In genomic region chr1:171379935-171380599, GRCm38 (mm10) we compare ENCODE assay signal across 7 mouse cellular contexts. TPM values are rescaled to one million over a fixed set of nuclear protein-coding genes. Genes with fewer than 3 reads are reported as not detected.
DNase-seq lines count a peak whose midpoint lies in the region; ATAC-seq and TF ChIP-seq lines count a peak whose summit lies in the region.

No protein-coding gene starts in this region.

- intact Hi-C loops in left cerebral cortex, postnatal 4 days (cut with DNase I), result no loop called here

- peak; percentile 65 for ATAC-seq in granulocyte monocyte progenitor cell, adult 5-6 weeks (replicated peaks; ENCODE audit: poor library complexity, severe bottlenecking)
- ATAC-seq in intestine, postnatal 0 days, result peak; percentile 20; the same call in 1 of the 2 replicates

- peak overlapping the region; percentile 51 for H3K4me2 ChIP-seq in intestine, postnatal 0 days (replicated peaks; ENCODE audit: low read depth)

- H3K9ac ChIP-seq in intestine, postnatal 0 days (ENCODE audit: low read depth, low read length), result no peak overlapping the region

- no peaks in the 10 kb centered on the region for H3K9me3 ChIP-seq in intestine, postnatal 0 days (ENCODE audit: control insufficient read depth)
- no peaks in the 10 kb centered on the region for H3K9me3 ChIP-seq in midbrain, embryonic 10.5 days (replicated peaks)

- WGBS in intestine, postnatal 0 days, result 9% methylated on average over 31 of the region's 31 CpGs
- WGBS in midbrain, embryonic 10.5 days, result 7% methylated on average over 31 of the region's 31 CpGs

- H3K27ac ChIP-seq in intestine, postnatal 0 days (ENCODE audit: low read depth, low read length), result no peak overlapping the region
- H3K27ac ChIP-seq in midbrain, embryonic 10.5 days (replicated peaks), result peak overlapping the region; percentile 64

- TF ChIP-seq CTCF in intestine, postnatal 0 days (IDR thresholded peaks at IDR 0.05; ENCODE audit: low read depth), result peak; percentile 87

- H3K36me3 ChIP-seq in intestine, postnatal 0 days (ENCODE audit: control insufficient read depth, insufficient read depth), result no peaks in the 10 kb centered on the region
- H3K36me3 ChIP-seq in midbrain, embryonic 10.5 days, result no peaks in the 10 kb centered on the region

- H3K4me3 ChIP-seq in intestine, postnatal 0 days (ENCODE audit: low read depth, low read length), result no peak overlapping the region
- peak overlapping the region; percentile 48 for H3K4me3 ChIP-seq in midbrain, embryonic 10.5 days

- H3K4me1 ChIP-seq in intestine, postnatal 0 days (replicated peaks; ENCODE audit: control insufficient read depth, insufficient read depth, low read length), result peaks cover 9% of the 10 kb centered on the region; the same call in 1 of the 2 replicates
- H3K4me1 ChIP-seq in midbrain, embryonic 10.5 days, result peaks cover 25% of the 10 kb centered on the region

- DNase-seq in adrenal gland, postnatal 14 days, result peak; percentile 90
- DNase-seq in embryo, embryonic 11.5 days (ENCODE audit: low read depth, low spot score), result peak; percentile 58
- DNase-seq in left cerebral cortex, postnatal 4 days, result peak; percentile 82
- DNase-seq in midbrain, embryonic 10.5 days (ENCODE audit: low spot score), result peak; percentile 82
- DNase-seq in right cerebral cortex, postnatal 36 days (ENCODE audit: low spot score in 2 of 2), result peak; percentile 46 to 60

- peaks cover 5% of the 10 kb centered on the region; the same call in 1 of the 2 replicates for H3K27me3 ChIP-seq in intestine, postnatal 0 days (replicated peaks; ENCODE audit: control insufficient read depth, insufficient read depth, low read length)
- H3K27me3 ChIP-seq in midbrain, embryonic 10.5 days (ENCODE audit: low read depth, poor library complexity, severe bottlenecking), result peaks cover 48% of the 10 kb centered on the region

RNA-seq across cellular contexts. Expression of gene Arhgap30, which starts 8.7 kb away (rescaled TPM):
- 3.4 and 13.3 TPM in 2 replicates for total RNA-seq in adrenal gland, postnatal 14 days (2021)
- 47.2 and 53.5 TPM in 2 replicates for total RNA-seq in granulocyte monocyte progenitor cell, adult 5-6 weeks (2014; fragmentation: Nextera tagmentation)
- total RNA-seq in granulocyte monocyte progenitor cell, adult 5-6 weeks (2017), result 63.0 and 67.1 TPM in 2 replicates
- polyA plus RNA-seq in intestine, postnatal 0 days (2015; fragmentation: Nextera tagmentation; extraction: Ambion mirVana), result 1.3 TPM in 2 replicates
- total RNA-seq in left cerebral cortex, postnatal 4 days (2021), result 1 to 10 TPM in 1 of 2 experiments, under 1 TPM in 1; 0.98 to 1.6 TPM
- polyA plus RNA-seq in midbrain, embryonic 10.5 days (2016; fragmentation: Nextera tagmentation; extraction: Ambion mirVana), result 0.69 and 0.87 TPM in 2 replicates

RNA-seq across cellular contexts. Expression of gene Nectin4, which starts 10.2 kb away (rescaled TPM):
- total RNA-seq in adrenal gland, postnatal 14 days (2021), result 0.11 TPM in 2 replicates
- 1.5 and 2.4 TPM in 2 replicates for total RNA-seq in granulocyte monocyte progenitor cell, adult 5-6 weeks (2014; fragmentation: Nextera tagmentation)
- total RNA-seq in granulocyte monocyte progenitor cell, adult 5-6 weeks (2017), result 0.99 and 1.6 TPM in 2 replicates
- polyA plus RNA-seq in intestine, postnatal 0 days (2015; fragmentation: Nextera tagmentation; extraction: Ambion mirVana), result 0.38 and 0.48 TPM in 2 replicates
- 1 to 10 TPM in 1 of 2 experiments, under 1 TPM in 1; 0.88 to 1.2 TPM for total RNA-seq in left cerebral cortex, postnatal 4 days (2021)
- 0.60 and 1.2 TPM in 2 replicates for polyA plus RNA-seq in midbrain, embryonic 10.5 days (2016; fragmentation: Nextera tagmentation; extraction: Ambion mirVana)

RNA-seq across cellular contexts. Expression of gene Klhdc9, which starts 19.5 kb away (rescaled TPM):
- total RNA-seq in adrenal gland, postnatal 14 days (2021), result 3.1 and 5.1 TPM in 2 replicates
- not detected in 2 replicates for total RNA-seq in granulocyte monocyte progenitor cell, adult 5-6 weeks (2014; fragmentation: Nextera tagmentation)
- total RNA-seq in granulocyte monocyte progenitor cell, adult 5-6 weeks (2017), result 0.52 and 0.77 TPM in 2 replicates
- polyA plus RNA-seq in intestine, postnatal 0 days (2015; fragmentation: Nextera tagmentation; extraction: Ambion mirVana), result 0.48 and 0.82 TPM in 2 replicates
- total RNA-seq in left cerebral cortex, postnatal 4 days (2021), result 1 to 10 TPM; 4.4 to 4.8 TPM
- 1.8 and 2.3 TPM in 2 replicates for polyA plus RNA-seq in midbrain, embryonic 10.5 days (2016; fragmentation: Nextera tagmentation; extraction: Ambion mirVana)

RNA-seq across cellular contexts. Expression of gene Usf1, which starts 31.0 kb away (rescaled TPM):
- 49.6 and 69.1 TPM in 2 replicates for total RNA-seq in adrenal gland, postnatal 14 days (2021)
- total RNA-seq in granulocyte monocyte progenitor cell, adult 5-6 weeks (2014; fragmentation: Nextera tagmentation), result 51.3 and 64.2 TPM in 2 replicates
- total RNA-seq in granulocyte monocyte progenitor cell, adult 5-6 weeks (2017), result 71.0 and 71.5 TPM in 2 replicates
- polyA plus RNA-seq in intestine, postnatal 0 days (2015; fragmentation: Nextera tagmentation; extraction: Ambion mirVana), result 35.1 and 36.5 TPM in 2 replicates
- 100 to 1,000 TPM; 130 to 141 TPM for total RNA-seq in left cerebral cortex, postnatal 4 days (2021)
- 138 and 161 TPM in 2 replicates for polyA plus RNA-seq in midbrain, embryonic 10.5 days (2016; fragmentation: Nextera tagmentation; extraction: Ambion mirVana)

RNA-seq across cellular contexts. Expression of gene Pfdn2, which starts 34.6 kb away (rescaled TPM):
- total RNA-seq in adrenal gland, postnatal 14 days (2021), result 140 and 148 TPM in 2 replicates
- total RNA-seq in granulocyte monocyte progenitor cell, adult 5-6 weeks (2014; fragmentation: Nextera tagmentation), result 35.6 and 62.6 TPM in 2 replicates
- total RNA-seq in granulocyte monocyte progenitor cell, adult 5-6 weeks (2017), result 15.2 and 28.0 TPM in 2 replicates
- polyA plus RNA-seq in intestine, postnatal 0 days (2015; fragmentation: Nextera tagmentation; extraction: Ambion mirVana), result 69.5 and 73.1 TPM in 2 replicates
- total RNA-seq in left cerebral cortex, postnatal 4 days (2021), result 100 to 1,000 TPM; 112 to 125 TPM
- 146 and 155 TPM in 2 replicates for polyA plus RNA-seq in midbrain, embryonic 10.5 days (2016; fragmentation: Nextera tagmentation; extraction: Ambion mirVana)
